Mouse (Mus musculus): ENCODE measurements around the gene Slc9a8. TPM values are rescaled to one million over a fixed set of nuclear protein-coding genes. Genes with fewer than 3 reads are reported as not detected.

Gene Slc9a8
- polyA plus RNA-seq, 1 experiment from 2014 or later, result 21.6 TPM

- Histone ChIP-seq H3K9me3 (replicated peaks) (no peaks in the 10 kb centered on the region), H3K4me1 (0 out of 2 replicates have a peak, but pooled peaks cover 6% of the 10 kb centered on the region), H3K27me3 (ENCODE audit: low read depth, poor library complexity, severe bottlenecking) (no peaks in the 10 kb centered on the region), H3K27ac (replicated peaks) (no peak overlapping the region), H3K4me3 (no peak overlapping the region), H3K36me3 (peaks cover 95% of the 10 kb centered on the region)
- DNase-seq (ENCODE audit: low spot score), result no peak
- 97% methylated on average over 4 of the region's 4 CpGs for WGBS
Measured at GRCm38 (mm10) chr2:167443411-167444193, 22.1 kb downstream of the Slc9a8 start.

GRCm38 (mm10) chr2:167445911-167446780 lies 24.6 kb downstream of the Slc9a8 start:
- peaks cover 96% of the 10 kb centered on the region for H3K36me3 ChIP-seq
- no peak for DNase-seq (ENCODE audit: low spot score)
- 0 out of 2 replicates have a peak, but pooled peaks cover 6% of the 10 kb centered on the region for H3K4me1 ChIP-seq
- WGBS, result 91% methylated on average over 20 of the region's 20 CpGs
- H3K4me3 ChIP-seq, result no peak overlapping the region
- H3K27ac ChIP-seq (replicated peaks), result no peak overlapping the region
- no peaks in the 10 kb centered on the region for H3K9me3 ChIP-seq (replicated peaks)
- no peaks in the 10 kb centered on the region for H3K27me3 ChIP-seq (ENCODE audit: low read depth, poor library complexity, severe bottlenecking)

DNA sequence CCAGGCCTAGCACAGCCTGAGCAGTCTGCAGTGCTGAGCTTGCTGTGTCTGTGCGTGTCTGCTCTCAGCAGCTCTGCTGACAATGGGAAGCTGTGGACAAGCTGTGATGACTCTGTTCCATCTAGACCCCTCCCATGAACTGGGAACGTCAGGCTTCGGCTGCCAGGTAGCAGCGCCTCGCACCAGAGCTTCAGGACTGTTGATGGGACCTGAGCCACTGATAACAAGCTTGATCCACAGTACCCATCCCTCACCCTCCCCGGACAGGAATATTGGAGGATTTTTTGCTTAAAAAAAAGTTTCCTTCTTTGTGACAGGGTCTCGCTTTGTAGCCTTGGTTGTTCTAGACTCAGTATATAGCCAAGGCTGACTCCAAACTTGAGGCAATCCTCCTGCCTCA lies 25.7 kb downstream of the Slc9a8 start:
- DNase-seq (ENCODE audit: low spot score), result no peak
- H3K27me3 ChIP-seq (ENCODE audit: low read depth, poor library complexity, severe bottlenecking), result no peaks in the 10 kb centered on the region
- H3K36me3 ChIP-seq, result peaks cover 93% of the 10 kb centered on the region
- WGBS, result 93% methylated on average over 7 of the region's 7 CpGs
- 0 out of 2 replicates have a peak, but pooled peaks cover 6% of the 10 kb centered on the region for H3K4me1 ChIP-seq
- H3K27ac ChIP-seq (replicated peaks), result no peak overlapping the region
- H3K4me3 ChIP-seq, result no peak overlapping the region
- H3K9me3 ChIP-seq (replicated peaks), result no peaks in the 10 kb centered on the region

DNA sequence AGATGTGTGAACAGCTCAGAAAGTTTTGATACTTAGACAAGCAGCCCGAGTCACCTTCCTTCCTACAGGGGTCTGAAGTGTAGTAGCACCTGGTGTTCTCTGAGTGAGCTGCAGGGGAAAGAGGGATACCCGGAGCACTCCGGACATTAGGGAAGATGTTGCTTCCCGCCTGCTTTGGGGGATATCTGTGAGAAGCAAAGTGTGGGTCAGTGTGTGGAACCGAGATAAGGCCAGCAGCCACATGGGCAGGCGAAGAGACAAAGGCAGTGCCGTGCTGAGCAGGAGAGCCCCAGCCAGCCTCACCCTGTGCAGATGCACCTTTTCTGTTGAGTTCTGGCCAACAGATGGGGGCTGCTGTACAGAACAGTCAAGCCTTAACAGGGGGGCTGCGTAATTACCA lies 26.1 kb downstream of the Slc9a8 start:
- 96% methylated on average over 8 of the region's 8 CpGs for WGBS
- Histone ChIP-seq H3K27ac (replicated peaks) (no peak overlapping the region; the same call in 1 of the 2 replicates), H3K36me3 (peaks cover 91% of the 10 kb centered on the region), H3K27me3 (ENCODE audit: low read depth, poor library complexity, severe bottlenecking) (no peaks in the 10 kb centered on the region), H3K4me1 (0 out of 2 replicates have a peak, but pooled peaks cover 6% of the 10 kb centered on the region), H3K4me3 (no peak overlapping the region), H3K9me3 (replicated peaks) (no peaks in the 10 kb centered on the region)
- DNase-seq (ENCODE audit: low spot score), result no peak

GRCm38 (mm10) chr2:167449331-167450275 lies 28.1 kb downstream of the Slc9a8 start:
- H3K36me3 ChIP-seq, result peaks cover 91% of the 10 kb centered on the region
- 0 out of 2 replicates have a peak, but pooled peaks cover 6% of the 10 kb centered on the region for H3K4me1 ChIP-seq
- H3K9me3 ChIP-seq (replicated peaks), result no peaks in the 10 kb centered on the region
- DNase-seq (ENCODE audit: low spot score), result no peak
- no peak overlapping the region for H3K27ac ChIP-seq (replicated peaks)
- no peak overlapping the region for H3K4me3 ChIP-seq
- 89% methylated on average over 21 of the region's 21 CpGs for WGBS
- no peaks in the 10 kb centered on the region for H3K27me3 ChIP-seq (ENCODE audit: low read depth, poor library complexity, severe bottlenecking)

DNA sequence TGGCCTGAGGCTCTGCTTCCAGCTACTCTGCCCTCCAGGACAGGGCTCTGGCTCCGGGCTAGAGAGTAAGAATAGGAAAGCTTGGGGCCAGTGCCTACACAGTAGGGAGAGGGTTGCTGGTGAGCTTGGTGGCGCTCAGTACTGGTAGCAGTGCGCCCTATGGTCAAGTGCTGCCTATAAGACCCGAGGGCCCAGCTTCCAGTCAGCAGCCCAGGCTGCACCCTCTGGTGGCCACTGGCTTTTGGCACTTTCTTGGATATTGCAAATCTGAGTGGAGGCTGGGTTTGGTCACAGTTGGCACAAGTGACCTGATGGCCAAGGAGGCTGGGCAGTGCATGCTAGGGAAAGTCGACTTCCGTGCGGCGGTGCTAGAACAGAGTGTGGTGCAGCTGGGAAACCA lies 29.1 kb downstream of the Slc9a8 start:
- H3K27ac ChIP-seq (replicated peaks), result no peak overlapping the region
- no peaks in the 10 kb centered on the region for H3K9me3 ChIP-seq (replicated peaks)
- H3K27me3 ChIP-seq (ENCODE audit: low read depth, poor library complexity, severe bottlenecking), result no peaks in the 10 kb centered on the region
- 0 out of 2 replicates have a peak, but pooled peaks cover 6% of the 10 kb centered on the region for H3K4me1 ChIP-seq
- 93% methylated on average over 8 of the region's 8 CpGs for WGBS
- H3K36me3 ChIP-seq, result peaks cover 90% of the 10 kb centered on the region
- DNase-seq (ENCODE audit: low spot score), result no peak
- no peak overlapping the region for H3K4me3 ChIP-seq

GRCm38 (mm10) chr2:167453814-167454213 lies 32.3 kb downstream of the Slc9a8 start:
- H3K4me3 ChIP-seq, result no peak overlapping the region
- no peaks in the 10 kb centered on the region for H3K9me3 ChIP-seq (replicated peaks)
- H3K27me3 ChIP-seq (ENCODE audit: low read depth, poor library complexity, severe bottlenecking), result no peaks in the 10 kb centered on the region
- H3K4me1 ChIP-seq, result no peaks in the 10 kb centered on the region
- DNase-seq (ENCODE audit: low spot score), result no peak
- WGBS, result 93% methylated on average over 3 of the region's 3 CpGs
- H3K27ac ChIP-seq (replicated peaks), result no peak overlapping the region
- peaks cover 91% of the 10 kb centered on the region for H3K36me3 ChIP-seq

DNA sequence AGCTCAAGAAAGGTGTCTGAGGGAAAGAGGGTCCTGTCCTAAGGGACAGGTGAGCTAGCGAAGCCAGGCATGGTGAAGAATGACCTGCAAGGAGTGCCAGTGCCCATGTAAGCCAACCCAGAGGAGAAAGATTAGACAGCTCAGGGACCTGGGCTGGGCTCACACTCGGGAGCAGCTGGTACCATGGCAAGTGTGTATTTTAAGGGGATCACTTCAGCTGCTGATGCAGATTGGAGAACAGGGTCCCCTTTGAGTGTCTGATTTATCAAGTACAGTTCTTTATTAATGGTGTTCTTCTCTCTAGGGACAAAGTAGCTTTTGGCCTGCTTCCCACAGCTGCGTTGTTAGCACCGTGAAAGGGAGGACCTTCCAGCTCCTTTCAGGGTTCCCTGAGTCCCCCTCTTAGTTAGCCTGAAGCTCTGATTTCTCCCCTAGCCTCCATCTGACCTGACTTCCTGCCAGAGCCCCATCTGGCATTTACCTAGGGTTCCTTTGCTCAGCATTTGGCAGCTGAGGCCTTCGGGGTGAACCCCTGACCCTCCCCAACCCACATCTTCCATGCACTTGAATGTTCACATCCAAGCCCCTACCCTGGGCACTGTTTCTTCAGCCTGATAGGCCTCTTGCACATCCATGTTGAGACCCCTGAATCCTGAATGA lies 35.0 kb downstream of the Slc9a8 start:
- WGBS, result 92% methylated on average over 5 of the region's 5 CpGs
- no peak overlapping the region for H3K27ac ChIP-seq (replicated peaks)
- no peaks in the 10 kb centered on the region for H3K9me3 ChIP-seq (replicated peaks)
- no peaks in the 10 kb centered on the region for H3K4me1 ChIP-seq
- no peaks in the 10 kb centered on the region for H3K27me3 ChIP-seq (ENCODE audit: low read depth, poor library complexity, severe bottlenecking)
- no peak overlapping the region for H3K4me3 ChIP-seq
- no peak for DNase-seq (ENCODE audit: low spot score)
- peaks cover 93% of the 10 kb centered on the region for H3K36me3 ChIP-seq

DNA sequence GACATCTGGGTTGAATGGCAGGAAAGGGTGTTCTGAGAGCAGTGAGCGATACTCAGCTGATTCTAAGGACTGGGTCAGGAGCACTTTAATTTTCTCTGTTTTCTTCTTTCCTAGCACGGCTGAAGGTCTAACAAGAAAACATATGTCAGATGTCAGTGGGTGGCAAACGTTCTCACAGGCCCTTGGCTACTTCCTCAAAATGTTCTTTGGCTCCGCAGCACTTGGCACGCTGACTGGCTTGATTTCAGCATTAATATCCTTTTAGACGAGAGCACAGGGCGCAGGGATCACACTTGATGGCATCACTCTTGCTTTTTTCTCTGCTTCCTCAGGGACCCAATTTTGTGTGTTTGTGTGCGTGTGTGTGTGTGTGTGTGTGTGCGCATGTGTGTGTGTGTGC lies 35.7 kb downstream of the Slc9a8 start:
- H3K27ac ChIP-seq (replicated peaks), result no peak overlapping the region
- peaks cover 96% of the 10 kb centered on the region for H3K36me3 ChIP-seq
- H3K9me3 ChIP-seq (replicated peaks), result no peaks in the 10 kb centered on the region
- H3K27me3 ChIP-seq (ENCODE audit: low read depth, poor library complexity, severe bottlenecking), result no peaks in the 10 kb centered on the region
- no peak for DNase-seq (ENCODE audit: low spot score)
- no peak overlapping the region for H3K4me3 ChIP-seq
- 94% methylated on average over 9 of the region's 9 CpGs for WGBS
- no peaks in the 10 kb centered on the region for H3K4me1 ChIP-seq

- Histone ChIP-seq H3K4me3 (no peak overlapping the region), H3K9me3 (replicated peaks) (no peaks in the 10 kb centered on the region), H3K27ac (replicated peaks) (no peak overlapping the region), H3K4me1 (no peaks in the 10 kb centered on the region), H3K36me3 (peaks cover 92% of the 10 kb centered on the region), H3K27me3 (ENCODE audit: low read depth, poor library complexity, severe bottlenecking) (no peaks in the 10 kb centered on the region)
- DNase-seq (ENCODE audit: low spot score), result no peak
- 98% methylated on average over 3 of the region's 3 CpGs for WGBS
Measured at GRCm38 (mm10) chr2:167458548-167458947, 37.0 kb downstream of the Slc9a8 start.

DNA sequence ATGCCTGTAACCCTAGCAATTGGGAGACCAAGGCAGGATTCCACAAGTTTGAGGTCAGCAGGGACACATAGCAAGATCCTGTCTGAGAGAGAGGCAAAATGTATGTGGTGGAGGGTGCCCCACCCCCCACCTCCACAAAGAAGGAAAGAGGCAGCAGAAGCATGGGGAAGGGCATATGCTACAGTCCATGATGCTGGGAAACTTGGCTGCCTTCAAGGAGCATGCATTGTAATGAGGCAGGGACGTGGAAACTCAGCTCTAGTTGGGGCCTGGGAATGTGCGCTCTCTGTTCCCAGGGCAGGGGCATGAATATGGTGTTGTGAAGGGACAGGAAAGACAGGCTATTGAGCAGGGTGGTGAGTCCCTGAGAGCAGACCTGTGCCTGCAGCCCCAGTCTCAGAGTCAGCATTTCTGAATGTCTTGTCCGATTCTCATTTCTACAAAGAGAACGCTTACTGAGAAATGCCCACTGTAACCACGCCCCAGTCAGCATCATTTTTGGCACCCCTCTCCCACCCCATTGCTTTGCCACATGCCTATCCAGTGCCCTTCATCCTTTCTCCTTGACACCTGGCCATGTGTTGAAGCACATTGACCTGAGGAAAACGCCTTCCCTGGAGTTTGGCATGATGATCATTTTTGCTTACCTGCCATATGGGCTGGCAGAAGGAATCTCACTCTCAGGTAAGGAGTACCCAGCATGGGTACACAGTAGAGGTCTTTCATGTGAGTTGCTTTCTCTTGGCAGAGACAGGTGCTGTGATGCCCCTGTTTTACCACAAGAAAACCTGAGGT lies 37.8 kb downstream of the Slc9a8 start:
- Histone ChIP-seq H3K27ac (replicated peaks) (no peak overlapping the region), H3K4me3 (no peak overlapping the region), H3K9me3 (replicated peaks) (no peaks in the 10 kb centered on the region), H3K36me3 (peaks cover 85% of the 10 kb centered on the region), H3K4me1 (no peaks in the 10 kb centered on the region), H3K27me3 (ENCODE audit: low read depth, poor library complexity, severe bottlenecking) (no peaks in the 10 kb centered on the region)
- 93% methylated on average over 6 of the region's 6 CpGs for WGBS
- DNase-seq (ENCODE audit: low spot score), result no peak
